Mouse (Mus musculus): ENCODE data around the gene Ccdc191. TPM values are rescaled to one million over a fixed set of nuclear protein-coding genes. Genes with fewer than 3 reads are reported as not detected.

The Ccdc191 gene
- polyA plus RNA-seq, 1 experiment from 2014 or later: 20.2 TPM

GRCm38 (mm10) chr16:43900138-43900537 is 10.5 kb downstream of the Ccdc191 start:
- Histone ChIP-seq H3K9me3 (no peaks in the 10 kb centered on the region), H3K4me3 (no peak overlapping the region), H3K36me3 (replicated peaks) (no peaks in the 10 kb centered on the region; the same call in 1 of the 2 replicates), H3K27ac (replicated peaks) (no peak overlapping the region), H3K4me1 (no peaks in the 10 kb centered on the region), H3K27me3 (replicated peaks; ENCODE audit: low read depth, poor library complexity, severe bottlenecking) (no peaks in the 10 kb centered on the region)
- no peak for DNase-seq (ENCODE audit: low spot score)
- WGBS: 89% methylated on average over 4 of the region's 4 CpGs

GRCm38 (mm10) chr16:43900571-43900970 is 11.0 kb downstream of the Ccdc191 start:
- no peak for DNase-seq (ENCODE audit: low spot score)
- no peaks in the 10 kb centered on the region for H3K27me3 ChIP-seq (replicated peaks; ENCODE audit: low read depth, poor library complexity, severe bottlenecking)
- H3K4me1 ChIP-seq: no peaks in the 10 kb centered on the region
- H3K9me3 ChIP-seq: no peaks in the 10 kb centered on the region
- no peaks in the 10 kb centered on the region; the same call in 1 of the 2 replicates for H3K36me3 ChIP-seq (replicated peaks)
- H3K4me3 ChIP-seq: no peak overlapping the region
- no peak overlapping the region for H3K27ac ChIP-seq (replicated peaks)

GRCm38 (mm10) chr16:43908881-43909280 is 19.3 kb downstream of the Ccdc191 start:
- H3K4me1 ChIP-seq: no peaks in the 10 kb centered on the region
- peaks cover 28% of the 10 kb centered on the region for H3K36me3 ChIP-seq (replicated peaks)
- H3K27me3 ChIP-seq (replicated peaks; ENCODE audit: low read depth, poor library complexity, severe bottlenecking): no peaks in the 10 kb centered on the region
- H3K4me3 ChIP-seq: no peak overlapping the region
- WGBS: 88% methylated on average over 2 of the region's 2 CpGs
- no peak for DNase-seq (ENCODE audit: low spot score)
- H3K27ac ChIP-seq (replicated peaks): no peak overlapping the region
- H3K9me3 ChIP-seq: no peaks in the 10 kb centered on the region

GRCm38 (mm10) chr16:43918867-43919266 is 29.3 kb downstream of the Ccdc191 start:
- 94% methylated on average over 3 of the region's 3 CpGs for WGBS
- Histone ChIP-seq H3K36me3 (replicated peaks) (peaks cover 9% of the 10 kb centered on the region; the same call in 1 of the 2 replicates), H3K9me3 (no peaks in the 10 kb centered on the region), H3K4me3 (no peak overlapping the region), H3K27me3 (replicated peaks; ENCODE audit: low read depth, poor library complexity, severe bottlenecking) (no peaks in the 10 kb centered on the region), H3K27ac (replicated peaks) (no peak overlapping the region), H3K4me1 (no peaks in the 10 kb centered on the region)
- no peak for DNase-seq (ENCODE audit: low spot score)

GRCm38 (mm10) chr16:43922024-43922423 is 32.4 kb downstream of the Ccdc191 start:
- no peak overlapping the region for H3K27ac ChIP-seq (replicated peaks)
- H3K36me3 ChIP-seq (replicated peaks): no peaks in the 10 kb centered on the region
- no peak overlapping the region for H3K4me3 ChIP-seq
- H3K4me1 ChIP-seq: no peaks in the 10 kb centered on the region
- DNase-seq (ENCODE audit: low spot score): no peak
- 65% methylated on average over 2 of the region's 2 CpGs for WGBS
- no peaks in the 10 kb centered on the region for H3K9me3 ChIP-seq
- no peaks in the 10 kb centered on the region for H3K27me3 ChIP-seq (replicated peaks; ENCODE audit: low read depth, poor library complexity, severe bottlenecking)

GRCm38 (mm10) chr16:43922630-43923029 is 33.0 kb downstream of the Ccdc191 start:
- DNase-seq (ENCODE audit: low spot score): no peak
- no peaks in the 10 kb centered on the region for H3K9me3 ChIP-seq
- no peaks in the 10 kb centered on the region for H3K36me3 ChIP-seq (replicated peaks)
- 57% methylated on average over 3 of the region's 3 CpGs for WGBS
- H3K27ac ChIP-seq (replicated peaks): no peak overlapping the region
- H3K27me3 ChIP-seq (replicated peaks; ENCODE audit: low read depth, poor library complexity, severe bottlenecking): no peaks in the 10 kb centered on the region
- no peak overlapping the region for H3K4me3 ChIP-seq
- no peaks in the 10 kb centered on the region for H3K4me1 ChIP-seq

GRCm38 (mm10) chr16:43925001-43925558 is 35.5 kb downstream of the Ccdc191 start:
- no peak overlapping the region for H3K4me3 ChIP-seq
- WGBS: 74% methylated on average over 6 of the region's 6 CpGs

GRCm38 (mm10) chr16:43925846-43926245 is 36.2 kb downstream of the Ccdc191 start:
- Histone ChIP-seq H3K4me1 (no peaks in the 10 kb centered on the region), H3K27ac (replicated peaks) (no peak overlapping the region), H3K36me3 (replicated peaks) (no peaks in the 10 kb centered on the region), H3K27me3 (replicated peaks; ENCODE audit: low read depth, poor library complexity, severe bottlenecking) (no peaks in the 10 kb centered on the region), H3K4me3 (no peak overlapping the region), H3K9me3 (no peaks in the 10 kb centered on the region)
- 85% methylated on average over 1 of the region's 1 CpGs for WGBS
- no peak for DNase-seq (ENCODE audit: low spot score)

More at GRCm38 (mm10) chr16:43925001-43925558, 35.5 kb downstream of the Ccdc191 start:
- Histone ChIP-seq H3K36me3 (replicated peaks) (no peaks in the 10 kb centered on the region), H3K27ac (replicated peaks) (no peak overlapping the region), H3K9me3 (no peaks in the 10 kb centered on the region), H3K4me1 (no peaks in the 10 kb centered on the region), H3K27me3 (replicated peaks; ENCODE audit: low read depth, poor library complexity, severe bottlenecking) (no peaks in the 10 kb centered on the region)
- DNase-seq (ENCODE audit: low spot score): no peak

- Histone ChIP-seq H3K4me1 (no peaks in the 10 kb centered on the region), H3K9me3 (no peaks in the 10 kb centered on the region), H3K27ac (replicated peaks) (no peak within 1 kb of the TSS), H3K36me3 (replicated peaks) (no peaks in the 10 kb centered on the region), H3K4me3 (no peak within 1 kb of the TSS), H3K27me3 (replicated peaks; ENCODE audit: low read depth, poor library complexity, severe bottlenecking) (no peaks in the 10 kb centered on the region)
- DNase-seq (ENCODE audit: low spot score): no peak
- WGBS: 79% methylated on average over 6 of the region's 6 CpGs
Measured at GRCm38 (mm10) chr16:43926341-43926859, 36.8 kb downstream of the Ccdc191 start, which contains the start of gene Qtrt2. TSS of gene Qtrt2 (minus strand) at chr16:43926809.

- H3K4me1 ChIP-seq: no peaks in the 10 kb centered on the region
- DNase-seq (ENCODE audit: low spot score): no peak
- no peak overlapping the region for H3K27ac ChIP-seq (replicated peaks)
Measured at GRCm38 (mm10) chr16:43930577-43930976, 41.0 kb downstream of the Ccdc191 start.

GRCm38 (mm10) chr16:43931502-43931901 is 41.9 kb downstream of the Ccdc191 start:
- Histone ChIP-seq H3K9me3 (no peaks in the 10 kb centered on the region), H3K4me1 (no peaks in the 10 kb centered on the region), H3K27me3 (replicated peaks; ENCODE audit: low read depth, poor library complexity, severe bottlenecking) (no peaks in the 10 kb centered on the region), H3K4me3 (no peak overlapping the region), H3K36me3 (replicated peaks) (no peaks in the 10 kb centered on the region), H3K27ac (replicated peaks) (no peak overlapping the region)
- DNase-seq (ENCODE audit: low spot score): no peak
- 88% methylated on average over 3 of the region's 3 CpGs for WGBS

More at GRCm38 (mm10) chr16:43930577-43930976, 41.0 kb downstream of the Ccdc191 start:
- Histone ChIP-seq H3K36me3 (replicated peaks) (no peaks in the 10 kb centered on the region), H3K4me3 (no peak overlapping the region), H3K9me3 (no peaks in the 10 kb centered on the region), H3K27me3 (replicated peaks; ENCODE audit: low read depth, poor library complexity, severe bottlenecking) (no peaks in the 10 kb centered on the region)

GRCm38 (mm10) chr16:43932319-43932718 is 42.7 kb downstream of the Ccdc191 start:
- H3K4me1 ChIP-seq: no peaks in the 10 kb centered on the region
- no peaks in the 10 kb centered on the region for H3K36me3 ChIP-seq (replicated peaks)
- no peak overlapping the region for H3K27ac ChIP-seq (replicated peaks)
- no peak overlapping the region for H3K4me3 ChIP-seq
- 91% methylated on average over 7 of the region's 7 CpGs for WGBS
- no peaks in the 10 kb centered on the region for H3K27me3 ChIP-seq (replicated peaks; ENCODE audit: low read depth, poor library complexity, severe bottlenecking)
- no peaks in the 10 kb centered on the region for H3K9me3 ChIP-seq
- no peak for DNase-seq (ENCODE audit: low spot score)

- no peaks in the 10 kb centered on the region for H3K4me1 ChIP-seq
- no peaks in the 10 kb centered on the region for H3K36me3 ChIP-seq (replicated peaks)
- H3K27ac ChIP-seq (replicated peaks): no peak overlapping the region
- WGBS: 94% methylated on average over 6 of the region's 6 CpGs
- H3K4me3 ChIP-seq: no peak overlapping the region
- H3K9me3 ChIP-seq: no peaks in the 10 kb centered on the region
- H3K27me3 ChIP-seq (replicated peaks; ENCODE audit: low read depth, poor library complexity, severe bottlenecking): no peaks in the 10 kb centered on the region
- DNase-seq (ENCODE audit: low spot score): no peak
Measured at GRCm38 (mm10) chr16:43933041-43933440, 43.4 kb downstream of the Ccdc191 start.
